In the genomic region with DNA sequence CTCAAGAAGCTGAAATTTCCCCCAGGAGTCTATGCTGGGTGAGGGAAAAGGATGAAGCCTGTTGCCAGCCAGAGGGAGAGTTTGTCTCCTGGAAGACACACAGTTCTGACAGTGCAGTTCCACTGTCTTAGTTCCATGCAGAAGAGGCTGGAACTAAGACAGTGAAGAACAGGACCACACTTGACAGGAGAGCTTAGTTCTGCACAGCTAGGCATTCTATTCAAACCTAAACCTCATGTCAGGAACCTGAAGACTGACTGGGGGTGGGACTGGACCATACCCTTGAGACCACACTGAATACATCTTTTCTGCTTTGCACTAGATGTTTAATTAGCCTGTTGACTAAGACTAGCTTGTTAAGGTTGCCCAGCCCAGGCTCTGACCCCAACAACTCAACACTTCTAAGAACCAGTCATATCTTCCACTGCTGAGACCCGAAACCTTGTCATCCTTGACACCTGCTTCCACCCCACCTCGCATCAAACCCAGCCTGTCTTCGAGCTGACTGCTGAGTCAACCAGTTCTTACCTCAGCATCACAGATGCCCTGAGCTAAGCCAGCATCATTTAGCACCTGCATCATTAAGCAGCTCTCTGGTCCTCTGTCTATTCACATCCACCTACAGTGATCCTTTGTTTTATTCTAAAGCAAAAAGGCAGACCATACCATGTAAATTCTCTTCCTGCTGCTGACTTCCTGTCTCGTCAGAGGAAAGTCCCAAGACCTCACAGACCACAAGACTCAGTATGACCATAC, we compare ENCODE assay signal across 9 mouse cellular contexts. TPM values are rescaled to one million over a fixed set of nuclear protein-coding genes. Genes with fewer than 3 reads are reported as not detected.
DNase-seq lines count a peak whose midpoint lies in the region; ATAC-seq lines count a peak whose summit lies in the region.
"Had no signal": no experiment of that assay in that cellular context is flagged by ENCODE, and none has a peak within 500 bp of the region (broad histone marks: within the 10 kb centered on the region; RNA-seq: fewer than 3 reads in every experiment).

A gene (minus strand): TSS at position 644 of the 756 bp plus-strand sequence.

- no peaks in the 10 kb centered on the region for H3K9me3 ChIP-seq in intestine, embryonic 14.5 days (ENCODE audit: control insufficient read depth, low read length)
- H3K9me3 ChIP-seq: neural tube, embryonic 15.5 days had no signal

- no peak within 1 kb of the TSS for H3K27ac ChIP-seq in intestine, embryonic 14.5 days (ENCODE audit: low read depth)
- H3K27ac ChIP-seq: neural tube, embryonic 15.5 days had no signal

- no peak for ATAC-seq in intestine, embryonic 14.5 days (replicated peaks; ENCODE audit: low FRiP score, low TSS enrichment, low read depth)

- DNase-seq in heart, adult 8-10 months (ENCODE audit: low spot score), result no peak
- no peak for DNase-seq in heart, adult 9 months (ENCODE audit: low spot score in 2 of 2)
- DNase-seq in urinary bladder, adult 2 months (ENCODE audit: low spot score), result no peak
- no peak for DNase-seq in urinary bladder, postnatal 10 days (ENCODE audit: low spot score)
- no peak for DNase-seq in intestine, embryonic 14.5 days (ENCODE audit: low spot score)
- no peak for DNase-seq in right cerebral cortex, adult 2 months (ENCODE audit: low spot score in 2 of 2)
- DNase-seq in cerebellum, adult 9-11 months, result no peak
- no peak for DNase-seq in embryo, embryonic 10 days (ENCODE audit: low spot score)

- no peak within 1 kb of the TSS for H3K4me2 ChIP-seq in intestine, embryonic 14.5 days (ENCODE audit: low read length)
- H3K4me2 ChIP-seq: neural tube, embryonic 15.5 days had no signal

- H3K27me3 ChIP-seq in intestine, embryonic 14.5 days (replicated peaks; ENCODE audit: control insufficient read depth, insufficient read depth, low read length), result no peaks in the 10 kb centered on the region

- H3K9ac ChIP-seq in intestine, embryonic 14.5 days (ENCODE audit: low read length), result no peak within 1 kb of the TSS
- H3K9ac ChIP-seq: neural tube, embryonic 15.5 days had no signal

- WGBS in intestine, embryonic 14.5 days, result 70% methylated on average over 4 of the region's 4 CpGs

- H3K4me3 ChIP-seq in intestine, embryonic 14.5 days (ENCODE audit: low read depth, low read length), result no peak within 1 kb of the TSS
- H3K4me3 ChIP-seq: neural tube, embryonic 15.5 days had no signal

- H3K4me1 ChIP-seq in intestine, embryonic 14.5 days (replicated peaks; ENCODE audit: control insufficient read depth, insufficient read depth, low read length), result peaks cover 10% of the 10 kb centered on the region

- H3K36me3 ChIP-seq in intestine, embryonic 14.5 days (ENCODE audit: control insufficient read depth, insufficient read depth, low read length), result no peaks in the 10 kb centered on the region
- H3K36me3 ChIP-seq: neural tube, embryonic 15.5 days had no signal

RNA-seq across cellular contexts. Expression of the gene that starts here (rescaled TPM):
- total RNA-seq in heart, adult 8-10 months (2022), result 1,000 to 10,000 TPM in 1 of 4 experiments, 100 to 1,000 TPM in 3; 923 to 1,131 (median 957) TPM
- polyA plus RNA-seq in urinary bladder, adult 2 months (2012; rRNA removed), result 26.5 and 33.8 TPM in 2 replicates
- 11.4 and 12.4 TPM in 2 replicates for polyA plus RNA-seq in intestine, embryonic 14.5 days (2014; fragmentation: Nextera tagmentation; extraction: Ambion mirVana)
